Mouse (Mus musculus): ENCODE measurements around the gene Pafah1b3.

DNA sequence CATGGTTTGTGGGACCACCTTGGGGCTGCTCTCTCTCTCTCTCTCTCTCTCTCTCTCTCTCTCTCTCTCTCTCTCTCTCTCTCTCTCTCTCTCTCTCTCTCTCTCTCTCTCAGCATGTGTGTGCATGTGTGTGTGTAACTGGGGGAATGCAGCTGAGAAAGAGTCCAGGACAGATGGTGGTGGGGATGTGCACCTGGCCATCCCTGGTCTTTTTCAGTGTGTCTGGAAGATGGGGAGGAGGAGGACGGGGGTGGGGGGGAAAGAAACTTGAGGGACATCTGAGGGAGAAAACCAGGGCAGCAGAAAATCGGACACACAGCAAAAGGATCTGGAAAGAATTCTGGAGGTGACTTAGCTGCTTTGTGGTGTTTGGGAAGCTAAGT, 8.8 kb upstream of the Pafah1b3 start:
- TF ChIP-seq GATA1 (IDR thresholded peaks at IDR 0.05; ENCODE audit: borderline replicate concordance, low read length) (no peak), FLI1 (IDR thresholded peaks at IDR 0.05; ENCODE audit: low read length) (no peak)
